Mouse (Mus musculus): ENCODE data around the gene Cd160. TPM values are rescaled to one million over a fixed set of nuclear protein-coding genes. Genes with fewer than 3 reads are reported as not detected.

Gene Cd160
- total and polyA plus RNA-seq, 3 experiments, result 0.04 to 0.32 TPM; not detected in 1

GRCm38 (mm10) chr3:96820116-96820915, 8.8 kb downstream of the Cd160 start:
- no peaks in the 10 kb centered on the region for H3K79me2 ChIP-seq (ENCODE audit: control insufficient read depth, insufficient read depth, low read length, poor library complexity)
- H3K27me3 ChIP-seq (ENCODE audit: control insufficient read depth in 1 of 2, insufficient read depth in 2 of 2, low read length in 2 of 2), result peaks cover 0 to 3% of the 10 kb centered on the region in 2 experiments; a peak in 2 of 4 replicates
- no peaks in the 10 kb centered on the region for H3K9me3 ChIP-seq (replicated peaks; ENCODE audit: insufficient read depth, low read length)
- H3K27ac ChIP-seq (ENCODE audit: control insufficient read depth, low read depth, low read length), result no peak overlapping the region
- H3K36me3 ChIP-seq (ENCODE audit: control insufficient read depth in 1 of 2, insufficient read depth in 2 of 2, low read length in 2 of 2), result no peaks in the 10 kb centered on the region
- H3K9ac ChIP-seq (ENCODE audit: control insufficient read depth, low read depth, low read length, poor library complexity, severe bottlenecking), result no peak overlapping the region
- TF ChIP-seq TAL1 (IDR thresholded peaks at IDR 0.05; ENCODE audit: low read length), result no peak
- TF ChIP-seq MEF2A (IDR thresholded peaks at IDR 0.05; ENCODE audit: extremely low read depth, insufficient replicate concordance, low read depth, low read length, poor library complexity, severe bottlenecking), result no peak
- no peak for TF ChIP-seq SMC3 (IDR thresholded peaks at IDR 0.05; ENCODE audit: low read depth, low read length)
- no peak for TF ChIP-seq TCF12 (IDR thresholded peaks at IDR 0.05; ENCODE audit: low read depth, low read length)
- no peak for TF ChIP-seq MAFK (IDR thresholded peaks at IDR 0.05; ENCODE audit: borderline replicate concordance, low read depth, low read length)
- TF ChIP-seq POLR2AphosphoS5 (IDR thresholded peaks at IDR 0.05; ENCODE audit: borderline replicate concordance, low read depth, low read length), result no peak
- no peak for TF ChIP-seq USF2 (IDR thresholded peaks at IDR 0.05; ENCODE audit: borderline replicate concordance in 1 of 2, insufficient read depth in 1 of 2, low read depth in 1 of 2, low read length in 2 of 2)
- TF ChIP-seq TBP (IDR thresholded peaks at IDR 0.05; ENCODE audit: low read depth, low read length), result no peak
- TF ChIP-seq ZMIZ1 (IDR thresholded peaks at IDR 0.05; ENCODE audit: low read depth, low read length), result no peak
- TF ChIP-seq POLR2AphosphoS2 (IDR thresholded peaks at IDR 0.05; ENCODE audit: low read length), result no peak
- no peak for TF ChIP-seq ZKSCAN1 (IDR thresholded peaks at IDR 0.05; ENCODE audit: low read depth, low read length)
- no peak for TF ChIP-seq MAZ (IDR thresholded peaks at IDR 0.05; ENCODE audit: low read depth, low read length)
- no peak overlapping the region for H3K4me3 ChIP-seq (ENCODE audit: control insufficient read depth in 1 of 2, insufficient read depth in 1 of 2, low read depth in 2 of 2, low read length in 2 of 2)
- H3K4me1 ChIP-seq (ENCODE audit: control insufficient read depth in 1 of 2, insufficient read depth in 2 of 2, low read length in 2 of 2), result peaks cover 0 to 4% of the 10 kb centered on the region in 2 experiments; a peak in 2 of 4 replicates
- no peak for DNase-seq (ENCODE audit: low read depth, low spot score)

GRCm38 (mm10) chr3:96814342-96814741, 14.8 kb downstream of the Cd160 start:
- Histone ChIP-seq H3K36me3 (ENCODE audit: control insufficient read depth in 1 of 2, insufficient read depth in 2 of 2, low read length in 2 of 2) (peaks cover 0 to 16% of the 10 kb centered on the region in 2 experiments; a peak in 2 of 4 replicates), H3K9me3 (replicated peaks; ENCODE audit: insufficient read depth, low read length) (no peaks in the 10 kb centered on the region), H3K4me1 (ENCODE audit: control insufficient read depth in 1 of 2, insufficient read depth in 2 of 2, low read length in 2 of 2) (peaks cover 7 to 14% of the 10 kb centered on the region in 2 experiments; a peak in 3 of 4 replicates), H3K27me3 (ENCODE audit: control insufficient read depth in 1 of 2, insufficient read depth in 2 of 2, low read length in 2 of 2) (peaks cover 0 to 3% of the 10 kb centered on the region in 2 experiments; a peak in 2 of 4 replicates), H3K79me2 (ENCODE audit: control insufficient read depth, insufficient read depth, low read length, poor library complexity) (no peaks in the 10 kb centered on the region; the same call in 1 of the 2 replicates), H3K27ac (ENCODE audit: control insufficient read depth, low read depth, low read length) (no peak overlapping the region), H3K9ac (ENCODE audit: control insufficient read depth, low read depth, low read length, poor library complexity, severe bottlenecking) (no peak overlapping the region), H3K4me3 (ENCODE audit: control insufficient read depth in 1 of 2, insufficient read depth in 1 of 2, low read depth in 2 of 2, low read length in 2 of 2) (no peak overlapping the region)
- DNase-seq (ENCODE audit: low read depth, low spot score), result no peak
- TF ChIP-seq GABPA (IDR thresholded peaks at IDR 0.05; ENCODE audit: low read depth, low read length) (no peak), HCFC1 (IDR thresholded peaks at IDR 0.05; ENCODE audit: low read depth, low read length) (no peak), E2F4 (IDR thresholded peaks at IDR 0.05; ENCODE audit: borderline replicate concordance, low read depth, low read length) (no peak), POLR2AphosphoS5 (IDR thresholded peaks at IDR 0.05; ENCODE audit: borderline replicate concordance, low read depth, low read length) (no peak), CHD1 (IDR thresholded peaks at IDR 0.05; ENCODE audit: low read depth, low read length) (no peak), RAD21 (IDR thresholded peaks at IDR 0.05; ENCODE audit: low read depth, low read length) (no peak), NRF1 (IDR thresholded peaks at IDR 0.05; ENCODE audit: insufficient read depth, low read depth, low read length, poor library complexity, severe bottlenecking) (no peak), UBTF (IDR thresholded peaks at IDR 0.05; ENCODE audit: borderline replicate concordance, insufficient read depth, low read depth, low read length) (no peak), TBP (IDR thresholded peaks at IDR 0.05; ENCODE audit: low read depth, low read length) (no peak), TCF12 (IDR thresholded peaks at IDR 0.05; ENCODE audit: low read depth, low read length) (no peak), KAT2A (conservative IDR thresholded peaks at IDR 0.05; ENCODE audit: low read depth, low read length) (no peak)
